9 mouse cellular contexts compared by ENCODE assay signal in genomic region chr11:102219994-102220346, GRCm38 (mm10). TPM values are rescaled to one million over a fixed set of nuclear protein-coding genes. Genes with fewer than 3 reads are reported as not detected.
A peak's percentile ranks its signal among the peaks of the same experiment; 100 is the strongest.
DNase-seq lines count a peak whose midpoint lies in the region.
"Had no signal": no experiment of that assay in that cellular context is flagged by ENCODE, and none has a peak within 500 bp of the region (broad histone marks: within the 10 kb centered on the region; RNA-seq: fewer than 3 reads in every experiment).

No protein-coding gene starts in this region.

- peaks cover 35% of the 10 kb centered on the region for H3K36me3 ChIP-seq in embryonic facial prominence, embryonic 10.5 days (replicated peaks)

- intact Hi-C loops in heart, postnatal 14 days (cut with DNase I) = loop anchor here (5.0 kb wide), 2 partner anchors 33 to 63 kb away; partner anchors contain the start of genes G6pc3, Lsm12 and Tmem101

- H3K9me3 ChIP-seq in embryonic facial prominence, embryonic 10.5 days = no peaks in the 10 kb centered on the region
- H3K9me3 ChIP-seq: midbrain, embryonic 12.5 days had no signal

- peak; percentile 61 for DNase-seq in kidney, postnatal 10 days
- DNase-seq in kidney, adult 11 months = no peak
- DNase-seq in MN1 (ENCODE audit: low spot score) = peak; percentile 41
- no peak for DNase-seq in embryonic facial prominence, embryonic 10.5 days (ENCODE audit: low spot score)
- DNase-seq in heart, postnatal 14 days = peak; percentile 85 to 90
- no peak for DNase-seq in c-Kit-positive CD71-positive TER-119-positive erythroid progenitor cells, embryonic 14.5 days (ENCODE audit: low spot score)
- DNase-seq in lung, postnatal 10 days = no peak
- no peak for DNase-seq in ovary, postnatal 10 days (ENCODE audit: low spot score)

- H3K4me3 ChIP-seq in embryonic facial prominence, embryonic 10.5 days = peak overlapping the region; percentile 51; the same call in 1 of the 2 replicates
- H3K4me3 ChIP-seq: midbrain, embryonic 12.5 days had no signal

- peaks cover 87% of the 10 kb centered on the region for H3K4me1 ChIP-seq in embryonic facial prominence, embryonic 10.5 days

- H3K27ac ChIP-seq in embryonic facial prominence, embryonic 10.5 days (replicated peaks) = no peak overlapping the region

- WGBS in embryonic facial prominence, embryonic 10.5 days = 76% methylated on average over 4 of the region's 4 CpGs

- peaks cover 17% of the 10 kb centered on the region; the same call in 1 of the 2 replicates for H3K27me3 ChIP-seq in embryonic facial prominence, embryonic 10.5 days (replicated peaks; ENCODE audit: low read depth, poor library complexity, severe bottlenecking)
- H3K27me3 ChIP-seq: midbrain, embryonic 12.5 days had no signal

RNA-seq across cellular contexts. Expression of gene Hdac5, which starts 10.0 kb away (rescaled TPM):
- 49.6 and 52.9 TPM in 2 replicates for polyA plus RNA-seq in embryonic facial prominence, embryonic 10.5 days (2016; fragmentation: Nextera tagmentation; extraction: Ambion mirVana)
- total RNA-seq in heart, postnatal 14 days (2021) = 100 to 1,000 TPM; 122 to 138 TPM

RNA-seq across cellular contexts. Expression of gene BC030867, which starts 28.7 kb away (rescaled TPM):
- polyA plus RNA-seq in embryonic facial prominence, embryonic 10.5 days (2016; fragmentation: Nextera tagmentation; extraction: Ambion mirVana) = 30.1 and 32.4 TPM in 2 replicates
- total RNA-seq in heart, postnatal 14 days (2021) = under 1 TPM; 0.74 to 0.83 TPM

RNA-seq across cellular contexts. Expression of gene G6pc3, which starts 30.6 kb away (rescaled TPM):
- 38.2 and 39.6 TPM in 2 replicates for polyA plus RNA-seq in embryonic facial prominence, embryonic 10.5 days (2016; fragmentation: Nextera tagmentation; extraction: Ambion mirVana)
- total RNA-seq in heart, postnatal 14 days (2021) = 10 to 100 TPM; 35.0 to 35.7 TPM

RNA-seq across cellular contexts. Expression of gene Lsm12, which starts 34.9 kb away (rescaled TPM):
- 145 and 155 TPM in 2 replicates for polyA plus RNA-seq in embryonic facial prominence, embryonic 10.5 days (2016; fragmentation: Nextera tagmentation; extraction: Ambion mirVana)
- 10 to 100 TPM; 44.4 to 47.6 TPM for total RNA-seq in heart, postnatal 14 days (2021)

RNA-seq across cellular contexts. Expression of gene Asb16, which starts 48.6 kb away (rescaled TPM):
- polyA plus RNA-seq in embryonic facial prominence, embryonic 10.5 days (2016; fragmentation: Nextera tagmentation; extraction: Ambion mirVana) = 0.09 and 0.10 TPM in 2 replicates
- under 1 TPM; 0.61 to 0.62 TPM for total RNA-seq in heart, postnatal 14 days (2021)
- polyA plus RNA-seq: midbrain, embryonic 12.5 days had no signal

Comparison
In these comparisons a context has a peak if more than half of its experiments do, and no peak if none do; other contexts are left out.
1. DNase-seq: peak in kidney, postnatal 10 days (single experiment), MN1 (single experiment) and heart, postnatal 14 days (2 of 2); none in kidney, adult 11 months (single experiment), embryonic facial prominence, embryonic 10.5 days (single experiment), c-Kit-positive CD71-positive TER-119-positive erythroid progenitor cells, embryonic 14.5 days (single experiment), lung, postnatal 10 days (single experiment) and ovary, postnatal 10 days (single experiment).